Mouse (Mus musculus): ENCODE results near the gene Gprc6a. TPM values are rescaled to one million over a fixed set of nuclear protein-coding genes. Genes with fewer than 3 reads are reported as not detected.

The Gprc6a gene
- polyA plus RNA-seq (2012): not detected in 2 replicates

GRCm38 (mm10) chr10:51631411-51632136 lies at the start of gene Gprc6a:
Gene Gprc6a, minus strand, starts transcription at chr10:51631461.

GRCm38 (mm10) chr10:51677548-51678250 lies 46.4 kb upstream of the Gprc6a start, which contains the start of gene Rfx6:
Gene Rfx6, plus strand, starts transcription at chr10:51677756.

GRCm38 (mm10) chr10:51590139-51590574 lies 41.1 kb downstream of the Gprc6a start, which contains the start of gene Fam162b:
Gene Fam162b, minus strand, starts transcription at chr10:51590517.

Other genes starting within 250 kb of the Gprc6a start
- gene Gm49339, start 150.8 kb downstream of the Gprc6a start, polyA plus RNA-seq (2012): not detected in 2 replicates
- gene Lilr4b, start 150.8 kb downstream of the Gprc6a start, polyA plus RNA-seq (2012): 4.8 and 5.1 TPM in 2 replicates
- 3.3 and 3.8 TPM in 2 replicates for gene Lilrb4a, start 140.5 kb downstream of the Gprc6a start, polyA plus RNA-seq (2012)
- not detected in 2 replicates for gene Fam162b, start 40.9 kb downstream of the Gprc6a start, polyA plus RNA-seq (2012)
- not detected in 2 replicates for gene Rfx6, start 46.3 kb upstream of the Gprc6a start, polyA plus RNA-seq (2012)